Mouse (Mus musculus) CH12.LX (cell line): ENCODE data around the gene Trim10. TPM values are rescaled to one million over a fixed set of nuclear protein-coding genes. Genes with fewer than 3 reads are reported as not detected.

Experiments used
- DNase-seq: peaks from one replicate; pipeline ENCODE4 v3.0.0-alpha.2; 2013; ENCODE audit errors: extremely low read depth
- H3K27ac ChIP-seq: 2 replicates; pipeline ENCODE4 v1.5.1; 2012; ENCODE audit warnings: low read depth, mild to moderate bottlenecking, control low read depth, moderate library complexity; ENCODE audit not compliant: insufficient read depth
- H3K27me3 ChIP-seq: replicated peaks from 2 replicates; pipeline ENCODE3; 2012; ENCODE audit warnings: inconsistent platforms
- H3K36me3 ChIP-seq, 2 experiments: replicated peaks in 1 of 2; 2 replicates each; pipeline versions ENCODE3 to v1.6.1; 2012; ENCODE audit warnings: inconsistent platforms in 1 of 2, low read length in 1 of 2, mild to moderate bottlenecking in 1 of 2, mixed read lengths in 1 of 2, moderate library complexity in 1 of 2; ENCODE audit not compliant: control insufficient read depth in 1 of 2, insufficient read depth in 1 of 2
- H3K4me1 ChIP-seq, 2 experiments: 2 replicates each; pipeline ENCODE4 v1.6.1; 2012; ENCODE audit warnings: inconsistent platforms in 1 of 2, moderate library complexity in 1 of 2; ENCODE audit not compliant: insufficient read depth in 2 of 2, control insufficient read depth in 1 of 2
- H3K4me2 ChIP-seq: 2 replicates; pipeline ENCODE4 v1.6.1; 2012; ENCODE audit warnings: low read depth, mild to moderate bottlenecking, control low read depth; ENCODE audit not compliant: poor library complexity, insufficient read depth, severe bottlenecking
- H3K4me3 ChIP-seq, 3 experiments: fragments of 150-350 bp in 1 of 3; sonication (generic) in 1 of 3; replicated peaks in 1 of 3; 2 replicates each; pipeline versions ENCODE3 to v1.5.1; 2011 to 2012; ENCODE audit warnings: low read depth in 2 of 3, low read length in 2 of 3, mild to moderate bottlenecking in 2 of 3, moderate library complexity in 2 of 3, control low read depth in 1 of 3, improper control_type of control experiment in 1 of 3, inconsistent platforms in 1 of 3, mixed read lengths in 1 of 3; ENCODE audit not compliant: poor library complexity in 1 of 3
- H3K79me2 ChIP-seq: replicated peaks from 2 replicates; pipeline ENCODE4 v1.6.1; 2012; ENCODE audit warnings: mild to moderate bottlenecking, moderate library complexity; ENCODE audit not compliant: control insufficient read depth, poor library complexity, insufficient read depth, severe bottlenecking; ENCODE audit errors: extremely low read depth
- H3K9ac ChIP-seq: 2 replicates; pipeline ENCODE4 v1.6.1; 2012; ENCODE audit warnings: low read depth, mild to moderate bottlenecking, control low read depth, moderate library complexity; ENCODE audit not compliant: insufficient read depth
- H3K9me3 ChIP-seq: replicated peaks from 2 replicates; pipeline ENCODE3; 2012; ENCODE audit warnings: low read length, inconsistent platforms, mixed read lengths
- CHD2 ChIP-seq: IDR thresholded peaks from 2 replicates; pipeline ENCODE4 v1.6.1; 2011; ENCODE audit warnings: low read length, improper control_type of control experiment
- CTCF ChIP-seq, 2 experiments: IDR thresholded peaks in 1 of 2; conservative IDR thresholded peaks in 1 of 2; 2 replicates each; pipeline ENCODE4 v1.5.1; 2011 to 2012; ENCODE audit warnings: low read depth in 2 of 2, low read length in 2 of 2, improper control_type of control experiment in 1 of 2, inconsistent platforms in 1 of 2, mild to moderate bottlenecking in 1 of 2, moderate library complexity in 1 of 2
- ELF1 ChIP-seq: IDR thresholded peaks from 2 replicates; pipeline ENCODE4 v1.6.1; 2014; ENCODE audit warnings: low read depth, mild to moderate bottlenecking, inconsistent platforms, low read length, improper control_type of control experiment
- EP300 ChIP-seq: IDR thresholded peaks from 2 replicates; pipeline ENCODE4 v1.6.1; 2011; ENCODE audit warnings: low read length, improper control_type of control experiment
- ETS1 ChIP-seq: conservative IDR thresholded peaks from 2 replicates; pipeline ENCODE4 v1.6.1; 2012; ENCODE audit warnings: low read depth, mild to moderate bottlenecking, inconsistent platforms, low read length, improper control_type of control experiment, moderate library complexity
- IRF4 ChIP-seq: IDR thresholded peaks from 2 replicates; pipeline ENCODE4 v1.6.1; 2014; ENCODE audit warnings: low read depth, mild to moderate bottlenecking, inconsistent platforms, low read length, improper control_type of control experiment
- JUN ChIP-seq: IDR thresholded peaks from 2 replicates; pipeline ENCODE4 v1.6.1; 2011; ENCODE audit warnings: low read depth, mild to moderate bottlenecking, low read length, improper control_type of control experiment, moderate library complexity; ENCODE audit not compliant: insufficient read depth
- JUND ChIP-seq: conservative IDR thresholded peaks from 2 replicates; pipeline ENCODE4 v1.6.1; 2011; ENCODE audit warnings: low read depth, low read length, improper control_type of control experiment
- KAT2A ChIP-seq: IDR thresholded peaks from 2 replicates; pipeline ENCODE4 v1.6.1; 2012; ENCODE audit warnings: low read length, improper control_type of control experiment, inconsistent platforms; ENCODE audit not compliant: insufficient replicate concordance
- MAX ChIP-seq: IDR thresholded peaks from 2 replicates; pipeline ENCODE4 v1.6.1; 2011; ENCODE audit warnings: low read length, improper control_type of control experiment
- MAZ ChIP-seq: IDR thresholded peaks from 2 replicates; pipeline ENCODE4 v1.6.1; 2012; ENCODE audit warnings: low read depth, mild to moderate bottlenecking, inconsistent platforms, low read length, improper control_type of control experiment, moderate library complexity
- MEF2A ChIP-seq: IDR thresholded peaks from 2 replicates; pipeline ENCODE4 v1.6.1; 2014; ENCODE audit warnings: low read depth, mild to moderate bottlenecking, inconsistent platforms, low read length, improper control_type of control experiment, borderline replicate concordance
- MXI1 ChIP-seq: IDR thresholded peaks from 2 replicates; pipeline ENCODE4 v1.6.1; 2011; ENCODE audit warnings: mild to moderate bottlenecking, low read depth, low read length, improper control_type of control experiment
- MYC ChIP-seq: IDR thresholded peaks from 2 replicates; pipeline ENCODE4 v1.6.1; 2011; ENCODE audit warnings: low read depth, mild to moderate bottlenecking, improper control_type of control experiment, low read length
- NELFE ChIP-seq: IDR thresholded peaks from 2 replicates; pipeline ENCODE4 v1.6.1; 2011; ENCODE audit warnings: low read depth, low read length, improper control_type of control experiment
- PAX5 ChIP-seq: IDR thresholded peaks from 2 replicates; pipeline ENCODE4 v1.6.1; 2012; ENCODE audit warnings: low read length, inconsistent platforms, mixed read lengths
- POLR2A ChIP-seq: IDR thresholded peaks from 2 replicates; pipeline ENCODE4 v1.6.1; 2011; ENCODE audit warnings: low read depth, mild to moderate bottlenecking, improper control_type of control experiment, low read length
- RAD21 ChIP-seq: IDR thresholded peaks from 2 replicates; pipeline ENCODE4 v1.6.1; 2011; ENCODE audit warnings: low read depth, mild to moderate bottlenecking, low read length, improper control_type of control experiment, moderate library complexity
- SIN3A ChIP-seq: IDR thresholded peaks from 2 replicates; pipeline ENCODE4 v1.6.1; 2012; ENCODE audit warnings: low read length, improper control_type of control experiment, inconsistent platforms
- USF1 ChIP-seq: IDR thresholded peaks from 2 replicates; pipeline ENCODE4 v1.6.1; 2014; ENCODE audit warnings: low read depth, mild to moderate bottlenecking, inconsistent platforms, low read length, improper control_type of control experiment
- USF2 ChIP-seq: conservative IDR thresholded peaks from 2 replicates; pipeline ENCODE4 v1.6.1; 2011; ENCODE audit warnings: low read depth, low read length, improper control_type of control experiment
- ZC3H11A ChIP-seq: IDR thresholded peaks from 2 replicates; pipeline ENCODE4 v1.6.1; 2012; ENCODE audit warnings: low read depth, mild to moderate bottlenecking, inconsistent platforms, low read length, improper control_type of control experiment
- ZKSCAN1 ChIP-seq: IDR thresholded peaks from 2 replicates; pipeline ENCODE4 v1.6.1; 2012; ENCODE audit warnings: low read depth, inconsistent platforms, low read length, improper control_type of control experiment, borderline replicate concordance
- ZMIZ1 ChIP-seq: IDR thresholded peaks from 2 replicates; pipeline ENCODE4 v1.6.1; 2012; ENCODE audit warnings: low read depth, mild to moderate bottlenecking, inconsistent platforms, low read length, improper control_type of control experiment
- dilution Hi-C: fragments of 300-500 bp; cut with MboI; formaldehyde crosslinking; loops from 2 replicates; pipeline ENCODE4 v1.14.3; 2020; ENCODE audit warnings: low sequenced_read_pairs; ENCODE audit not compliant: extremely low pct_unique_long_range_greater_than_20kb, extremely low pct_ligation_motif_present
- in situ Hi-C: fragments of 300-500 bp; cut with MboI; formaldehyde crosslinking; loops from 3 replicates; pipeline ENCODE4 v1.14.3; 2019; ENCODE audit warnings: low sequenced_read_pairs, low pct_ligation_motif_present, low pct_unique_long_range_greater_than_20kb, mixed read lengths
- polyA plus RNA-seq: library from polyadenylated mRNA; unstranded; fragments of >175 nt; gene quantifications from 2 replicates; pipeline ENCODE4 v1.2.1, GENCODE M21; 2012; ENCODE audit warnings: low read depth; ENCODE audit not compliant: insufficient read length
- total RNA-seq, 2 experiments: library from RNA; depleted of rRNA; stranded (reverse); fragments of 300-350 nt in 1 of 2; fragments of >200 nt in 1 of 2; gene quantifications; 2 replicates each; pipeline ENCODE4 v1.2.3; 2012 to 2014

Trim10 gene
- total and polyA plus RNA-seq, 3 experiments, result not detected

DNA sequence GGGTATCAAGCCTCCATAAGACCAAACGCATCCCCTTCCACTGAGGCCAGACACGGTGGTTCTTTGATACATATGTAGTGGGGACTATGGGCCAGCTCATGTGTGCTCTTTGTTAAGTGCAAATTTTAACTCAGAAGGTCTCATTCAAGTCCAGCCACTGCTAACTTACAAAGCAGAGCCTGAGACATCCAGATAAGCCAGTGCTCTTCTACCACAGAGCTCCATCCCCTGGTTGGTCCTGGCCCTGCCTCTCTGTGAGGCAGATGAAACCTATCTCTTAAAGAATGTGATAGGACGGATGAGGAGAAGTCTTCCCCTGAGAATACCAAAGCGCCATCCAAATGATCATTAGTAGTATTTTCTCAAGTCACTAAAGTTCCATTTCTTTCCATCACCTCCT lies 30.0 kb downstream of the Trim10 start:
- Histone ChIP-seq H3K27ac (no peak overlapping the region), H3K79me2 (no peaks in the 10 kb centered on the region), H3K9ac (no peak overlapping the region), H3K4me1 (no peaks in the 10 kb centered on the region), H3K4me3 (no peak overlapping the region), H3K9me3 (no peaks in the 10 kb centered on the region), H3K4me2 (no peak overlapping the region), H3K27me3 (no peaks in the 10 kb centered on the region), H3K36me3 (no peaks in the 10 kb centered on the region)
- TF ChIP-seq ETS1 (no peak), MAZ (no peak), MYC (no peak), CHD2 (no peak), ZMIZ1 (no peak), CTCF (conservative IDR thresholded peaks at IDR 0.05 in 1 of 2, IDR thresholded peaks at IDR 0.05 in 1 of 2; ENCODE audit: low read depth in 2 of 2, low read length in 2 of 2) (no peak), RAD21 (no peak), ELF1 (no peak), PAX5 (no peak), SIN3A (no peak), IRF4 (no peak), USF2 (no peak)
- in situ Hi-C loops (loop anchor here (10.0 kb wide), 1 partner anchor 165 kb away; no protein-coding TSS in a partner anchor), dilution Hi-C loops (no loop called here)
- no peak for DNase-seq

DNA sequence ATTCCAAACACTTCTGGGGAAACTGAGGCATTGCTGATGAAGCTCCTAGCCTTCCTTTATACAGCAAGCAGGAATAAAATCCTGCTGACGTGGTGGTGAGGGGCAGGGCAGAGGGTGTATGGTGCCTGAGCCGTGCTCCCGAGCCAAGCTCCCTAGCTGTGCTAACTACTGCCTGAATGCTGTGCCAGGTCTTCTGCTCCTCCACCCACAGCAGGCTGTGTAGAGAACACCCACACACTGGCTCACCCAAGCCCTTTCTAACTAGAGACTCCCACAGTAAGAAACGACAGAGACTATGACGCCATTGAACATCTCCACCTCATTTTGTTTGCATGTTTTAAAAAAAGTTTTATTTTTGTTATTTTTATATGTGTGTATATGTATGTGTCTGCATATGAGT lies 30.6 kb downstream of the Trim10 start:
- no peak for TF ChIP-seq CTCF (conservative IDR thresholded peaks at IDR 0.05 in 1 of 2, IDR thresholded peaks at IDR 0.05 in 1 of 2; ENCODE audit: low read depth in 2 of 2, low read length in 2 of 2)
- TF ChIP-seq PAX5, result no peak
- no peak for TF ChIP-seq EP300
- TF ChIP-seq ZKSCAN1, result no peak
- no peak for TF ChIP-seq USF2
- no peak for TF ChIP-seq KAT2A
- TF ChIP-seq USF1, result no peak
- no peak for TF ChIP-seq NELFE
- TF ChIP-seq MAX, result no peak
- no peak for TF ChIP-seq POLR2A
- no peak for TF ChIP-seq ETS1
- no peak for TF ChIP-seq ZC3H11A
- TF ChIP-seq RAD21, result no peak
- TF ChIP-seq MXI1, result no peak
- no peak for TF ChIP-seq JUND
- TF ChIP-seq MEF2A, result no peak
- no peak for TF ChIP-seq JUN
- TF ChIP-seq ELF1, result no peak
- H3K79me2 ChIP-seq, result no peaks in the 10 kb centered on the region
- no peak for DNase-seq
- no peaks in the 10 kb centered on the region for H3K36me3 ChIP-seq
- H3K27me3 ChIP-seq, result no peaks in the 10 kb centered on the region
- H3K4me3 ChIP-seq, result no peak overlapping the region
- in situ Hi-C loops, result no loop called here
- no peaks in the 10 kb centered on the region for H3K4me1 ChIP-seq
- dilution Hi-C loops, result no loop called here
- H3K4me2 ChIP-seq, result no peak overlapping the region
- H3K9me3 ChIP-seq, result no peaks in the 10 kb centered on the region
- no peak overlapping the region for H3K27ac ChIP-seq
- H3K9ac ChIP-seq, result no peak overlapping the region
